Comparison of ENCODE assay signal across 7 mouse cellular contexts in the genomic region with DNA sequence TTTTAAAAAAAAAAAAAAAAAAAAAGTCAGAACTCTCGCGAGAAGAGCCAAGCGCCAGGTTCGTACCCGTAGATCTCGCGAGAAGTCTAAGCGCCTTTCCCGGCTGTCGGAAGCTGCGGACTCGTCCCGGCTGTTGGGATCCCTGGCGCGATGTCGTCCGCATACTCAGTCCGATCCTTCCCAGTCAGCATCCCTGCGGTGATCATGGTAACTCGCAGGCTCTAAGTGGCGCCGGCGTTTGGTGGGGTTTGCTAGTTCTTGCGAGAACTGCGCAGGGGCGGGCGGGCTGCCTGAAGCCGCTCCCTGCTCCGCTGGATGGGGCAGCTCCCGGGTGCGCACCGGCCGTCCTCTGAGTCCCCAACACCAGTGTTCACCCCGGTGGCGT. TPM values are rescaled to one million over a fixed set of nuclear protein-coding genes. Genes with fewer than 3 reads are reported as not detected.
DNase-seq lines count a peak whose midpoint lies in the region; ATAC-seq lines count a peak whose summit lies in the region.

A gene (plus strand): TSS at position 71 of the 385 bp plus-strand sequence.

- H3K36me3 ChIP-seq in intestine, embryonic 16.5 days (ENCODE audit: control insufficient read depth, insufficient read depth, low read length): no peaks in the 10 kb centered on the region
- no peaks in the 10 kb centered on the region for H3K36me3 ChIP-seq in midbrain, embryonic 11.5 days (ENCODE audit: control insufficient read depth, insufficient read depth, low read length)

- peak within 1 kb of the TSS; percentile 78 for H3K4me3 ChIP-seq in intestine, embryonic 16.5 days (ENCODE audit: low read length)
- peak within 1 kb of the TSS; percentile 63 for H3K4me3 ChIP-seq in midbrain, embryonic 11.5 days (ENCODE audit: low read depth, low read length)

- ATAC-seq in intestine, embryonic 16.5 days: peak; percentile 96
- peak; percentile 95 for ATAC-seq in midbrain, embryonic 11.5 days (ENCODE audit: low FRiP score)

- intact Hi-C loops in left cerebral cortex, postnatal 36 days (cut with DNase I): no loop called here

- under 1% methylated on average over 35 of the region's 35 CpGs for WGBS in intestine, embryonic 16.5 days
- under 1% methylated on average over 35 of the region's 35 CpGs for WGBS in midbrain, embryonic 11.5 days

- peak; percentile 77 for DNase-seq in adrenal gland, adult 8-10 months
- peak; percentile 87 for DNase-seq in embryo, embryonic 9.5 days (ENCODE audit: extremely low spot score)
- DNase-seq in gastrocnemius, postnatal 4 days (ENCODE audit: low spot score in 2 of 2): peak; percentile 72 to 82
- peak; percentile 83 to 84 for DNase-seq in left cerebral cortex, postnatal 36 days (ENCODE audit: low spot score in 2 of 2)
- peak; percentile 97 for DNase-seq in midbrain, embryonic 11.5 days (ENCODE audit: low spot score, missing footprints)
- DNase-seq in skeletal muscle tissue, adult 2 months (ENCODE audit: low read depth, low spot score): peak; percentile 91

- no peaks in the 10 kb centered on the region for H3K27me3 ChIP-seq in intestine, embryonic 16.5 days (replicated peaks; ENCODE audit: control insufficient read depth, insufficient read depth, low read length)
- H3K27me3 ChIP-seq in midbrain, embryonic 11.5 days (ENCODE audit: control insufficient read depth, insufficient read depth, low read length): no peaks in the 10 kb centered on the region

- H3K9me3 ChIP-seq in intestine, embryonic 16.5 days (ENCODE audit: control insufficient read depth, low read length): no peaks in the 10 kb centered on the region
- no peaks in the 10 kb centered on the region for H3K9me3 ChIP-seq in midbrain, embryonic 11.5 days (ENCODE audit: control insufficient read depth, low read length)

- peak within 1 kb of the TSS; percentile 90 for H3K27ac ChIP-seq in intestine, embryonic 16.5 days (ENCODE audit: low read length)
- peak within 1 kb of the TSS; percentile 77 for H3K27ac ChIP-seq in midbrain, embryonic 11.5 days (ENCODE audit: low read depth, low read length)

- H3K4me1 ChIP-seq in intestine, embryonic 16.5 days (ENCODE audit: control insufficient read depth, insufficient read depth, low read length): peaks cover 8% of the 10 kb centered on the region
- H3K4me1 ChIP-seq in midbrain, embryonic 11.5 days (ENCODE audit: control insufficient read depth, insufficient read depth, low read length): peaks cover 5% of the 10 kb centered on the region; the same call in 1 of the 2 replicates

- peak within 1 kb of the TSS; percentile 85 for H3K9ac ChIP-seq in intestine, embryonic 16.5 days (ENCODE audit: low read depth, low read length)
- peak within 1 kb of the TSS; percentile 92 for H3K9ac ChIP-seq in midbrain, embryonic 11.5 days (ENCODE audit: low read length)

- peak within 1 kb of the TSS; percentile 88 for H3K4me2 ChIP-seq in intestine, embryonic 16.5 days (ENCODE audit: low read depth, low read length)
- peak within 1 kb of the TSS; percentile 86 for H3K4me2 ChIP-seq in midbrain, embryonic 11.5 days

RNA-seq across cellular contexts. Expression of the gene that starts here (rescaled TPM):
- 10 to 100 TPM; 19.5 to 30.1 (median 24.5) TPM for total RNA-seq in adrenal gland, adult 8-10 months (2022)
- total RNA-seq in gastrocnemius, postnatal 4 days (2021): 10 to 100 TPM; 12.0 to 13.7 TPM
- polyA plus RNA-seq in intestine, embryonic 16.5 days (2015; fragmentation: Nextera tagmentation; extraction: Ambion mirVana): 22.4 and 23.3 TPM in 2 replicates
- total RNA-seq in left cerebral cortex, postnatal 36 days (2021): 10 to 100 TPM; 34.6 to 37.5 TPM
- polyA plus RNA-seq in midbrain, embryonic 11.5 days (2014; fragmentation: Nextera tagmentation; extraction: Ambion mirVana): 28.0 and 31.8 TPM in 2 replicates

Comparison
In these comparisons a context has a peak if more than half of its experiments do, and no peak if none do; other contexts are left out.
1. Peak in every context shown above with its lines: DNase-seq, ATAC-seq, H3K4me3 ChIP-seq and H3K27ac ChIP-seq.